Comparison of ENCODE assay signal across 9 mouse cellular contexts in genomic region chr5:114922366-114922731, GRCm38 (mm10). TPM values are rescaled to one million over a fixed set of nuclear protein-coding genes. Genes with fewer than 3 reads are reported as not detected.
DNase-seq lines count a peak whose midpoint lies in the region; ATAC-seq and TF ChIP-seq lines count a peak whose summit lies in the region.
"Had no signal": no experiment of that assay in that cellular context is flagged by ENCODE, and none has a peak within 500 bp of the region (broad histone marks: within the 10 kb centered on the region; RNA-seq: fewer than 3 reads in every experiment).

No protein-coding gene starts in this region.

- H3K9ac ChIP-seq in hindbrain, embryonic 15.5 days: no peak overlapping the region
- no peak overlapping the region for H3K9ac ChIP-seq in hindbrain, embryonic 11.5 days (ENCODE audit: low read depth, low read length)
- H3K9ac ChIP-seq in liver, postnatal 0 days (replicated peaks): peak overlapping the region; percentile 2; the same call in 1 of the 2 replicates

- no peak for DNase-seq in hindbrain, embryonic 11.5 days (ENCODE audit: low spot score)
- peak; percentile 14 for DNase-seq in MN1 (ENCODE audit: low spot score)
- DNase-seq in liver, postnatal 0 days: no peak
- no peak for DNase-seq in frontal cortex, postnatal 10 days (ENCODE audit: low spot score in 2 of 2)
- DNase-seq in Muller cell, postnatal 12 days (ENCODE audit: inconsistent ontology term): no peak
- DNase-seq in cerebellum, postnatal 36 days: no peak

- ATAC-seq in hindbrain, embryonic 15.5 days (ENCODE audit: low FRiP score, low read depth): 0 out of 2 replicates have a peak, but pooled peaks have one; percentile 45
- ATAC-seq in hindbrain, embryonic 11.5 days (ENCODE audit: low FRiP score): no peak
- peak; percentile 33 for ATAC-seq in common myeloid progenitor, adult 5-6 weeks (replicated peaks; ENCODE audit: low read depth, poor library complexity, severe bottlenecking)
- peak; percentile 43 for ATAC-seq in liver, postnatal 0 days

- H3K27ac ChIP-seq in hindbrain, embryonic 15.5 days (replicated peaks): no peak overlapping the region
- H3K27ac ChIP-seq in hindbrain, embryonic 11.5 days (ENCODE audit: low read depth, low read length): no peak overlapping the region
- H3K27ac ChIP-seq in liver, postnatal 0 days (ENCODE audit: low read depth): peak overlapping the region; percentile 72

- no peaks in the 10 kb centered on the region for H3K36me3 ChIP-seq in hindbrain, embryonic 15.5 days
- no peaks in the 10 kb centered on the region for H3K36me3 ChIP-seq in hindbrain, embryonic 11.5 days (ENCODE audit: control insufficient read depth, insufficient read depth, low read length)
- no peaks in the 10 kb centered on the region for H3K36me3 ChIP-seq in liver, postnatal 0 days (replicated peaks; ENCODE audit: insufficient read depth, low read length)

- 69% methylated on average over 10 of the region's 10 CpGs for WGBS in hindbrain, embryonic 15.5 days
- WGBS in hindbrain, embryonic 11.5 days: 71% methylated on average over 10 of the region's 10 CpGs
- 50% methylated on average over 10 of the region's 10 CpGs for WGBS in liver, postnatal 0 days (ENCODE audit: insufficient replicate concordance)

- H3K4me3 ChIP-seq in hindbrain, embryonic 15.5 days: no peak overlapping the region
- H3K4me3 ChIP-seq in hindbrain, embryonic 11.5 days (ENCODE audit: low read depth, low read length): no peak overlapping the region
- H3K4me3 ChIP-seq in liver, postnatal 0 days (ENCODE audit: low read depth, low read length): peak overlapping the region; percentile 54; the same call in 1 of the 2 replicates

- H3K27me3 ChIP-seq in hindbrain, embryonic 15.5 days: no peaks in the 10 kb centered on the region
- no peaks in the 10 kb centered on the region for H3K27me3 ChIP-seq in hindbrain, embryonic 11.5 days (ENCODE audit: control insufficient read depth, insufficient read depth, low read length)
- H3K27me3 ChIP-seq in liver, postnatal 0 days (ENCODE audit: insufficient read depth, low read length): no peaks in the 10 kb centered on the region

- TF ChIP-seq EP300 in liver, postnatal 0 days (IDR thresholded peaks at IDR 0.05; ENCODE audit: low read depth): no peak

- no peak for TF ChIP-seq CTCF in liver, postnatal 0 days (IDR thresholded peaks at IDR 0.05; ENCODE audit: low read depth)

- no peaks in the 10 kb centered on the region for H3K9me3 ChIP-seq in hindbrain, embryonic 15.5 days
- H3K9me3 ChIP-seq in hindbrain, embryonic 11.5 days (ENCODE audit: control insufficient read depth, low read length): no peaks in the 10 kb centered on the region
- H3K9me3 ChIP-seq in liver, postnatal 0 days (ENCODE audit: low read length): no peaks in the 10 kb centered on the region

- H3K4me2 ChIP-seq in hindbrain, embryonic 15.5 days: no peak overlapping the region
- no peak overlapping the region for H3K4me2 ChIP-seq in hindbrain, embryonic 11.5 days (replicated peaks; ENCODE audit: low read depth, low read length)
- H3K4me2 ChIP-seq in liver, postnatal 0 days (ENCODE audit: low read depth, low read length): peak overlapping the region; percentile 83

- peaks cover 4% of the 10 kb centered on the region; the same call in 1 of the 2 replicates for H3K4me1 ChIP-seq in hindbrain, embryonic 15.5 days (replicated peaks)
- no peaks in the 10 kb centered on the region for H3K4me1 ChIP-seq in hindbrain, embryonic 11.5 days (replicated peaks; ENCODE audit: control insufficient read depth, insufficient read depth, low read length)
- peaks cover 33% of the 10 kb centered on the region for H3K4me1 ChIP-seq in liver, postnatal 0 days (ENCODE audit: insufficient read depth)

RNA-seq across cellular contexts. Expression of gene Oasl1, which starts 0.7 kb away (rescaled TPM):
- polyA plus RNA-seq in hindbrain, embryonic 15.5 days (2015; fragmentation: Nextera tagmentation; extraction: Ambion mirVana): 0.18 and 0.96 TPM in 2 replicates
- polyA plus RNA-seq in hindbrain, embryonic 11.5 days (2014; fragmentation: Nextera tagmentation; extraction: Ambion mirVana): 0.25 and 0.39 TPM in 2 replicates
- 3.3 and 4.3 TPM in 2 replicates for total RNA-seq in common myeloid progenitor, adult 5-6 weeks (2017)
- polyA plus RNA-seq in liver, postnatal 0 days (2015; fragmentation: Nextera tagmentation; extraction: Ambion mirVana): 2.2 TPM in 2 replicates

RNA-seq across cellular contexts. Expression of gene 2210016L21Rik, which starts 19.6 kb away (rescaled TPM):
- polyA plus RNA-seq in hindbrain, embryonic 15.5 days (2015; fragmentation: Nextera tagmentation; extraction: Ambion mirVana): 132 and 135 TPM in 2 replicates
- polyA plus RNA-seq in hindbrain, embryonic 11.5 days (2014; fragmentation: Nextera tagmentation; extraction: Ambion mirVana): 48.1 and 57.4 TPM in 2 replicates
- total RNA-seq in common myeloid progenitor, adult 5-6 weeks (2017): 17.3 and 18.3 TPM in 2 replicates
- polyA plus RNA-seq in liver, postnatal 0 days (2015; fragmentation: Nextera tagmentation; extraction: Ambion mirVana): 10.4 and 15.3 TPM in 2 replicates

RNA-seq across cellular contexts. Expression of gene Oasl2, which starts 25.6 kb away (rescaled TPM):
- polyA plus RNA-seq in hindbrain, embryonic 15.5 days (2015; fragmentation: Nextera tagmentation; extraction: Ambion mirVana): 5.0 and 7.2 TPM in 2 replicates
- 0.92 and 1.5 TPM in 2 replicates for polyA plus RNA-seq in hindbrain, embryonic 11.5 days (2014; fragmentation: Nextera tagmentation; extraction: Ambion mirVana)
- 9.4 and 10.8 TPM in 2 replicates for total RNA-seq in common myeloid progenitor, adult 5-6 weeks (2017)
- 7.8 and 10.1 TPM in 2 replicates for polyA plus RNA-seq in liver, postnatal 0 days (2015; fragmentation: Nextera tagmentation; extraction: Ambion mirVana)

RNA-seq across cellular contexts. Expression of gene Hnf1a, which starts 48.5 kb away (rescaled TPM):
- polyA plus RNA-seq in hindbrain, embryonic 15.5 days (2015; fragmentation: Nextera tagmentation; extraction: Ambion mirVana): 0.10 TPM in 1 of 2 replicates, not detected in the other
- polyA plus RNA-seq in hindbrain, embryonic 11.5 days (2014; fragmentation: Nextera tagmentation; extraction: Ambion mirVana): 0.04 TPM in 1 of 2 replicates, not detected in the other
- not detected in 2 replicates for total RNA-seq in common myeloid progenitor, adult 5-6 weeks (2017)
- polyA plus RNA-seq in liver, postnatal 0 days (2015; fragmentation: Nextera tagmentation; extraction: Ambion mirVana): 5.6 and 7.0 TPM in 2 replicates
- total RNA-seq: gastrocnemius, postnatal 36 days had no signal
